Mouse (Mus musculus): ENCODE results near the gene Immp2l.

The Immp2l gene

DNA sequence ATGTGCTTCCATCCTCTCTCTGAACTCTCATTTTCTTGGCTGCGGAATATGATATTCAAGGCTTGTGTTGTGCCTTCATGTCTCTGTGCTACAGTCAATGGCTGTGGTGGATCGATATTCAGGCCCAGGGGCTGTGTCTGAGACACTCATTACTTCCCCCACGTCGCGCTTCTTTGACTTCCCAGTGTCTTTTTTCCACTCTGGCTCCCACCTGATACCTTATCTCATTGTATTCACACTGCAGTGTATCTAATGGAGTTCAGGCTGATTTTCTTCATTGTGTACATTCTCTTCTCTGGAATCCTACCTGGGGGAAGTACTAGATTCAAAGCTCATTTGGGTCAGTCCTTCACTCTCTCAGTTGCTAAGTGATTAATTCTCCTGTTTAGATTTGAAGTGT is 27.1 kb downstream of the Immp2l start:
- DNase-seq: no peak

DNA sequence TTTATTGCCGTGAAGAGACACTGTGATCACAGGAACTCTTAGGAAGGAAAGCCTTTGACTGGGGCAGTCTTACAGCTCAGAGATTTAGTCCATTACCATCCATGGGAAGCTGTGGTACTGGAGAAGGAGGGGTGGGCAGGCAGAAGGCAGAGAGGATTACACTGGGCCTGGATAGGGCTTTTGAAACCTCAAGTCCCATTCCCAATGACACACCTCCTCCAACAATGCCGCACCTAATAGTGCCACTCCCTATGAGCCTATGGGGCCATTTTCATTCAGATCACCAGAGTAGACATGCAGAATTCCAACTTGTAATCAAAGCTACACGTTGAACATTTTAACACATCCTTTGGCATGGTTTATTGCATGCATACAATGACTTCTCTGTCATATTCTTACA is 29.0 kb downstream of the Immp2l start:
- DNase-seq: no peak

DNA sequence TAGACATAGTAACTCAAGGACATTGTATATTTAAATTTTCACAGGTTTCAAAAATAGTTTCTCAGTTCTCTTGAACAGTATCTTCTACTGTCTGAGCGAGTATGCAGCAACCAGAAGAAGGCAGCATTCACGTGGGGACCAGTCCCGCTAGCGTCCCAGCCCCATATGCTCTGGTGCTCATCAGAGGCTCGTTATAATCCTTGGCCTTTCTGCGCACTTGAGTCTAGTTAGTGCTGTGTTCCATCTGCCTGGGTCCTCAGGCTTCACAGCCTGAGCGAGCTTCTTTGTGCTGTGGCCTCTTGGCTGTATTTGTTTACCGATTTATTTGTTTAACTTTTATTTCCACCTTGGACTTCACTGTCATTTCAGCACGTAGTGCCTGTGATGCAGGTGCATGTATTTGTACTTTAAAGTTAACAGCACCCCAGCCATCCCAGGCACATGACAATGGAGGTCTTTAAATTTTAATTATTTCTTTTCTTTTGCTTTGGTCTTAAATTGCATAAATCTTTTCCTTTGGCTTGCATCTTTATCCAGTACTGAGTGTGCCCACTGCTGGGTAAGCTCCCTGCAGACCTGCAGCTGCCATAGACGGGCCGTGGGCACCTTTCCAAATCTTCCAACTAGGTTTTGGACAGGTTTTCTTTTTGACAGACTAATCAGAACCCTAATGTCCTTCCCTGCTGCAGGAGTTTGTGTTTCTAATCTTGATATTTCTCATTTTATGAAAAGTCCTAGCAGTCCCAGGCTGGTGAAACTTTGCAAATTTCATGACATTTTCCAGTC is 30.3 kb downstream of the Immp2l start:
- DNase-seq: no peak

DNA sequence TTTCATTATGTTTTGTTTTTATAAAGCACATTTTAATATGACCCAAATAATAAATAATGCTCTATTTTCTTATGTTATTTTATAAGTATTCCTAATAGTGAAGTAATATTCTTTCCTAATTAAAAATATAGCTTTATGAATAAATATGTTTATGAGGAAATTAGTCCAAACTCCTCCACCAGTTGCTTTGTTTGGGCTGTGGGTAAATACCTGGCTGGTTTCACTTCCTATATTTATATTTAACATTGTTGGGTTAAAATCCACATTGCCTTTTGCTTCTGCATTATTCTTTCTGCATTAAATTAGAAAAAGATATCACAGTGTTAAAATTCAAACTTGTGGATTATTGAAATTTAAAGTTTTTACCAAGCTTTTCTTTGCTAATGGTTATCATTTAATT is 32.1 kb downstream of the Immp2l start:
- no peak for DNase-seq

DNA sequence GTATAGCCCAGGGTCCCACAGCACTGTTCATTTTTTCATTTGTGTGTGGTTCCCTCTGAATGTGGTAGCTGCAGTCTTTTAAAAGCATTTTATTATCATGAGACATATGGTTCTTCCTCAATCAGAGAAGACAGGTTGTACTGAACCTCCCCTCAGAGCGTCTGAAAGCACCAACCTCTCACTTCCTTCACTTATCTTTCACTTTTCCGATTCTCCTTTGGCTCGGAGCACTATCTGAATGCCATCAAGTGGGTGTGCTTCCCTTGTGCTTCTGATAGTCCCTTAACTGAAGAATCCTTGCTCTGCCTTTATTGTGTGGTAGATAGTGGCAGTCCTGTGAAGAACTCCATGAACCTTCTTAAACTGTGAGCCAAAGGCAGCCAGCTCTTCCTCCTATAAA is 39.4 kb downstream of the Immp2l start:
- no peak for DNase-seq

- no peak for DNase-seq
These were observed 58.0 kb downstream of the Immp2l start for GRCm38 (mm10) chr12:41081843-41082242.

- no peak for DNase-seq
These were observed 60.6 kb downstream of the Immp2l start for GRCm38 (mm10) chr12:41084370-41085089.

DNA sequence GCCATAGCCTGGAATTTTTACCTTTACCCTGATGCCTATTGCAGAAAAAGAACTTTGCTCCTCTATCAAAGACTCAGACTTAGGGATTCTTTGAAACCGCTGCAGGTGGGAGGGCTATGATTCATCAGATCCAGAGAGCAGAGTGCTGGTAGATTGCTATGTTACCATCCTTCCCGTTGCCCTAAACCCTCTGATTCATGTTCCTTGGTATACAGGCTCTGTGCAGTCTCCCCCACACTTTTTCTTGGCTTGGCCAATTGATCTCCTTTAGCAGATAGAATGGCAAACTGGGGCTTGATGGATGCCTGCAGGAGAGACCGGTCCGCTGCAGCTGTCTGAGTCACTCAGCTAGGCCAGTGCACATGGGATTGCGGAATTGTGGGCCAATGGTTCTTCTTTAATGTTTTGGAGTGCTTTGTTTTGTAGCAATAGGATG is 66.1 kb downstream of the Immp2l start:
- no peak for DNase-seq

- no peak for DNase-seq
These were observed 66.9 kb downstream of the Immp2l start for GRCm38 (mm10) chr12:41090771-41091170.

DNA sequence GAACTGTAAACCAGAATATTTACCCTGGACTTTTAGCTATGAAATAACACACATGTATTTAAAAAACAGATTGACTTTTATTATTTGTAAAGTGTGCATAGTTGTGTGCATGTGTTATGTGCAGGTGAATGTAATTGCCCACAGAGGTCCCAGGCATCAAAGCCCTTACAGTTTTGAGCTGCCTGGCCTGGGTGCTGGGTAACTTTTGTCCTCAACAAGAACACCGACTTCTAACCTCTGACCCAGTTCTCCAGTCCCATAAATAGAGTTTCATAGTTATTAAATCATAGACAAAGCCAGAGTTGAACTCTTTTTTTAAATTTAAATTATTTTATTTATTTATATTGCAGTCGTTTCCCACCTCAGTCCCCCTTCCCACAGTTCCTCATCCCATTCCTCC is 67.4 kb downstream of the Immp2l start:
- no peak for DNase-seq

- no peak for DNase-seq
These were observed 72.2 kb downstream of the Immp2l start for GRCm38 (mm10) chr12:41096045-41096444.

- DNase-seq: no peak
These were observed 73.5 kb downstream of the Immp2l start for GRCm38 (mm10) chr12:41097406-41097805.

GRCm38 (mm10) chr12:41109011-41109410 is 85.1 kb downstream of the Immp2l start:
- DNase-seq: no peak

- DNase-seq: no peak
These were observed 87.6 kb downstream of the Immp2l start for GRCm38 (mm10) chr12:41111456-41111855.

DNA sequence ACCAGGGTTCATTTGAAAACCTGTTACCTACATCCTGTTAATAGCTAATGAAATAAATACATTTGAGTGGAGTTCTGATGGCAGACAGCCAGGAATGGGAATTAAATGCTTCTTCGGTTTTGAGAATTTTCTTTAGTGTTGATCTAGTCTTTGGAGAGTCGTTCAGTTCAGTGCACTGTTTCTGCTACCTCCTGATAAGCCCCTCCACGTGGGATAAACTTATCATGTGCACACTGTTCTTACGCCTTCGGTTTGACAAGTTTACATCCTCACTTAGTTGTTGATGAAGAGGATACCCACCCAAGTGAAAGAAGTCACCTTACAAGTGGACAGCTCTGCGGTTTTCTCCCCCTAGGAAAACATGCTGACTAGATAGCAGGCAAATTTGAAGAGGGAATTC is 88.2 kb downstream of the Immp2l start:
- DNase-seq: no peak

DNA sequence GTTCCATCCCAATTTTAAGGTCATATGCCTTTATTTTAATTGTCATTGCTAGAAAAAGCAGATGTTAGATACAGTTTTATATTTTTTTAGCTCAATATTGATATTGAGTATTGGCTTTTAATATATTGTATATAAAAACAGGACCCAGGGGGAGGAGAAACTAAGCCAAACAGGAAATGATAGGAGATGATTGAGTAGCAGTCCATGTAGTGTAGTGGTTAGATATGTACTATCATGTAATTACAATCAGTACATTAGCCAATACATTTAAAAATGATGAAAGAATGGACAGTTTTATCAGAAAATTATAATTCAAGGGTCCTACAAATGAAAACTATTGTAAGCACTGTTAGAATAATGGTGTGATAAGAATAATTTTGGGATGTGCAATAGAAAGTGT is 94.5 kb downstream of the Immp2l start:
- DNase-seq: no peak

DNA sequence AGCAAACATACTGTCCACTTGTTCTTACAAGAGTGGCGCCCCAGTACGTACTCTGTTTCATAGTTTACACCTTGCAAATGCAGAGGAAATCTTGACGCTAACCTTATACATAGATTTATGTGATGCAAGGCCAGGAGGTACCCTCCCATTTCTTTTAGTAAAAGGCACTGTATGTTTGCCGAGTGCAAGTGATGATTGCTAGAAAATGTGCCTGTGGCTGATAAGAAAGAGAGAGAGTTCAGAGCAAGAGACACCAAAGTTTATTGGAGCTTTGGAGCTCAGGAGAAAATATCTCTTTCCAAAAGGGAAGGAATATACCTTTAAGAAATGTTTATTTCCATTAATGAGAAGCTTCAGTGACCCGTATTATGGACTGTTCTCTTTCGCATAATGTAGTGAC is 95.8 kb downstream of the Immp2l start:
- no peak for DNase-seq

DNA sequence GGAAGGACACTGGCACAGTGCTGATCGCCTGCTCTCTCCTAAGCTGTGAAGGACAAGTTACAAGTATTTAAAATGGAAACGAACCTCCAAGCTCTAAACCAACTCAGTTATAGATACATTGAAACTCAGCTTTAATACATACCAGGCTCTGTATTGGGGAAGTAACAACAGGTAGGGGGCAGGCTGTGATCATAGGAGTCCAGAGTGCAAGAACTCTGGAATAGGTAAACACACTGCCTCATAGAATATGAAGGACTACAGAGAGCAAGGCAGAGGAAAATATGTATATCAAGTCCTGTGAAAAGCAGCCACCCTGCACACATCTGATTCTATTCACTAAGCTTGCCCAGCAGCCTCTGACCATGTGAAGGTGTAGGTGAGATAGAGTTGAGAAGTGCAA is 99.3 kb downstream of the Immp2l start:
- no peak for DNase-seq

- no peak for DNase-seq
These were observed 111.0 kb downstream of the Immp2l start for GRCm38 (mm10) chr12:41134885-41135284.

- no peak for DNase-seq
These were observed 135.7 kb downstream of the Immp2l start for GRCm38 (mm10) chr12:41159543-41159942.

DNA sequence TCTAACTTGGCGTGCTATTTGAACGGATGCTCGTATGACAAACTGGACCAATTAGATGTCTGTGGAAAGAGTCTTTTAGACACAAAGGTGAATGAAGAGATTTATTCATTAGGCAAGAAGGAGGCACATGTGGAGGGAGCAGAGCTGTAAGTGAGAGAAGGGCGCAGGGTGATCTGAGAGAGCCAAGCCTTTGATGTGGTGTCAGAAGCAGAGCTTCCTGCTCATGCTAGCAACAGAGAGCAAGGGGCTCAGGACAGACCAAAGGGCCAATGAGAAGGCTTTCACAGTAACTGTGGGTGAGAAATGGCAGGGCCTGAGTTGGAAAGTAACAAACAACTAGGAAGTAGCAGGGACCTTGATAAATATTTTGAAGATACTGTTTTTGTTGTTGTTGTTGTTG is 143.9 kb downstream of the Immp2l start:
- DNase-seq: peak; percentile 6 to 11

GRCm38 (mm10) chr12:41170051-41170450 is 146.2 kb downstream of the Immp2l start:
- no peak for DNase-seq

- no peak for DNase-seq
These were observed 159.0 kb downstream of the Immp2l start for GRCm38 (mm10) chr12:41182856-41183255.

GRCm38 (mm10) chr12:41185060-41185459 is 161.2 kb downstream of the Immp2l start:
- DNase-seq: no peak
